Mouse (Mus musculus): ENCODE measurements around the gene Gm42957. TPM values are rescaled to one million over a fixed set of nuclear protein-coding genes. Genes with fewer than 3 reads are reported as not detected.
"Not testable (repeated sequence)": the region's sequence is repeated elsewhere in the genome, so short reads cannot be mapped to it uniquely, and the experiment has no call there.

The Gm42957 gene
- total and polyA plus RNA-seq, 2 experiments from 2014 or later = 0.05 to 0.44 TPM

- TF ChIP-seq CTCF (IDR thresholded peaks at IDR 0.05) = no peak
- Histone ChIP-seq H3K36me3 (ENCODE audit: insufficient read depth, low read length) (no peaks in the 10 kb centered on the region), H3K4me3 (ENCODE audit: low read depth, low read length) (no peak overlapping the region), H3K9me3 (ENCODE audit: low read length) (no peaks in the 10 kb centered on the region), H3K27me3 (ENCODE audit: insufficient read depth, low read length) (peaks cover 5% of the 10 kb centered on the region; the same call in 1 of the 2 replicates), H3K27ac (ENCODE audit: low read depth, low read length) (no peak overlapping the region), H3K9ac (replicated peaks; ENCODE audit: low read length, poor library complexity, severe bottlenecking) (no peak overlapping the region), H3K4me2 (ENCODE audit: low read depth, low read length, poor library complexity, severe bottlenecking) (no peak overlapping the region), H3K4me1 (ENCODE audit: insufficient read depth, low read length) (no peaks in the 10 kb centered on the region)
- ATAC-seq (ENCODE audit: low FRiP score) (no peak), DNase-seq (ENCODE audit: low spot score) (no peak)
- WGBS = 88% methylated on average over 3 of the region's 3 CpGs
Measured at GRCm38 (mm10) chr3:96683496-96683895, 48.2 kb downstream of the Gm42957 start.

GRCm38 (mm10) chr3:96684151-96684821 lies 49.0 kb downstream of the Gm42957 start:
- no peak for TF ChIP-seq CTCF (IDR thresholded peaks at IDR 0.05)
- no peak for ATAC-seq (ENCODE audit: low FRiP score)
- peak overlapping the region; percentile 32 for H3K4me2 ChIP-seq (ENCODE audit: low read depth, low read length, poor library complexity, severe bottlenecking)
- no peak overlapping the region for H3K9ac ChIP-seq (replicated peaks; ENCODE audit: low read length, poor library complexity, severe bottlenecking)
- WGBS = 71% methylated on average over 17 of the region's 17 CpGs
- H3K4me3 ChIP-seq (ENCODE audit: low read depth, low read length) = no peak overlapping the region
- DNase-seq (ENCODE audit: low spot score) = no peak
- H3K4me1 ChIP-seq (ENCODE audit: insufficient read depth, low read length) = no peaks in the 10 kb centered on the region
- no peak overlapping the region for H3K27ac ChIP-seq (ENCODE audit: low read depth, low read length)
- H3K36me3 ChIP-seq (ENCODE audit: insufficient read depth, low read length) = no peaks in the 10 kb centered on the region
- H3K27me3 ChIP-seq (ENCODE audit: insufficient read depth, low read length) = peaks cover 5% of the 10 kb centered on the region; the same call in 1 of the 2 replicates
- no peaks in the 10 kb centered on the region for H3K9me3 ChIP-seq (ENCODE audit: low read length)

GRCm38 (mm10) chr3:96684822-96685156 lies 49.5 kb downstream of the Gm42957 start:
- H3K4me3 ChIP-seq (ENCODE audit: low read depth, low read length) = 0 out of 2 replicates have a peak overlapping the region, but pooled peaks have one; percentile 8
- H3K36me3 ChIP-seq (ENCODE audit: insufficient read depth, low read length) = no peaks in the 10 kb centered on the region
- 52% methylated on average over 28 of the region's 28 CpGs for WGBS
- no peak for DNase-seq (ENCODE audit: low spot score)
- H3K9me3 ChIP-seq (ENCODE audit: low read length) = no peaks in the 10 kb centered on the region
- TF ChIP-seq CTCF (IDR thresholded peaks at IDR 0.05) = no peak
- no peak overlapping the region for H3K27ac ChIP-seq (ENCODE audit: low read depth, low read length)
- no peaks in the 10 kb centered on the region for H3K4me1 ChIP-seq (ENCODE audit: insufficient read depth, low read length)
- H3K9ac ChIP-seq (replicated peaks; ENCODE audit: low read length, poor library complexity, severe bottlenecking) = no peak overlapping the region
- H3K4me2 ChIP-seq (ENCODE audit: low read depth, low read length, poor library complexity, severe bottlenecking) = peak overlapping the region; percentile 32
- ATAC-seq (ENCODE audit: low FRiP score) = no peak
- peaks cover 5% of the 10 kb centered on the region; the same call in 1 of the 2 replicates for H3K27me3 ChIP-seq (ENCODE audit: insufficient read depth, low read length)

GRCm38 (mm10) chr3:96686057-96686456 lies 50.8 kb downstream of the Gm42957 start:
- not testable (repeated sequence) for DNase-seq (ENCODE audit: low spot score); H3K27ac ChIP-seq (ENCODE audit: low read depth, low read length); ATAC-seq (ENCODE audit: low FRiP score); H3K4me2 ChIP-seq (ENCODE audit: low read depth, low read length, poor library complexity, severe bottlenecking); H3K4me1 ChIP-seq (ENCODE audit: insufficient read depth, low read length); H3K36me3 ChIP-seq (ENCODE audit: insufficient read depth, low read length); H3K9ac ChIP-seq (replicated peaks; ENCODE audit: low read length, poor library complexity, severe bottlenecking); H3K9me3 ChIP-seq (ENCODE audit: low read length); H3K4me3 ChIP-seq (ENCODE audit: low read depth, low read length); H3K27me3 ChIP-seq (ENCODE audit: insufficient read depth, low read length)
- 96% methylated on average over 5 of the region's 5 CpGs for WGBS

- Histone ChIP-seq H3K9me3 (ENCODE audit: low read length) (no peaks in the 10 kb centered on the region), H3K36me3 (ENCODE audit: insufficient read depth, low read length) (no peaks in the 10 kb centered on the region), H3K27ac (ENCODE audit: low read depth, low read length) (no peak overlapping the region), H3K4me3 (ENCODE audit: low read depth, low read length) (no peak overlapping the region), H3K4me2 (ENCODE audit: low read depth, low read length, poor library complexity, severe bottlenecking) (no peak overlapping the region), H3K27me3 (ENCODE audit: insufficient read depth, low read length) (peaks cover 5% of the 10 kb centered on the region; the same call in 1 of the 2 replicates), H3K9ac (replicated peaks; ENCODE audit: low read length, poor library complexity, severe bottlenecking) (no peak overlapping the region), H3K4me1 (ENCODE audit: insufficient read depth, low read length) (no peaks in the 10 kb centered on the region)
- 88% methylated on average over 11 of the region's 11 CpGs for WGBS
- DNase-seq (ENCODE audit: low spot score) (no peak), ATAC-seq (ENCODE audit: low FRiP score) (no peak)
- TF ChIP-seq CTCF (IDR thresholded peaks at IDR 0.05) = no peak
Measured at GRCm38 (mm10) chr3:96688854-96689253, 53.6 kb downstream of the Gm42957 start.

GRCm38 (mm10) chr3:96690298-96690697 lies 55.0 kb downstream of the Gm42957 start:
- no peaks in the 10 kb centered on the region for H3K4me1 ChIP-seq (ENCODE audit: insufficient read depth, low read length)
- 51% methylated on average over 3 of the region's 3 CpGs for WGBS
- H3K4me2 ChIP-seq (ENCODE audit: low read depth, low read length, poor library complexity, severe bottlenecking) = no peak overlapping the region
- peak; percentile 36 for TF ChIP-seq CTCF (IDR thresholded peaks at IDR 0.05)
- no peak overlapping the region for H3K9ac ChIP-seq (replicated peaks; ENCODE audit: low read length, poor library complexity, severe bottlenecking)
- no peaks in the 10 kb centered on the region for H3K9me3 ChIP-seq (ENCODE audit: low read length)
- H3K4me3 ChIP-seq (ENCODE audit: low read depth, low read length) = no peak overlapping the region
- DNase-seq (ENCODE audit: low spot score) (no peak), ATAC-seq (ENCODE audit: low FRiP score) (no peak)
- no peaks in the 10 kb centered on the region for H3K27me3 ChIP-seq (ENCODE audit: insufficient read depth, low read length)
- H3K36me3 ChIP-seq (ENCODE audit: insufficient read depth, low read length) = no peaks in the 10 kb centered on the region
- no peak overlapping the region for H3K27ac ChIP-seq (ENCODE audit: low read depth, low read length)
